In the genomic region with DNA sequence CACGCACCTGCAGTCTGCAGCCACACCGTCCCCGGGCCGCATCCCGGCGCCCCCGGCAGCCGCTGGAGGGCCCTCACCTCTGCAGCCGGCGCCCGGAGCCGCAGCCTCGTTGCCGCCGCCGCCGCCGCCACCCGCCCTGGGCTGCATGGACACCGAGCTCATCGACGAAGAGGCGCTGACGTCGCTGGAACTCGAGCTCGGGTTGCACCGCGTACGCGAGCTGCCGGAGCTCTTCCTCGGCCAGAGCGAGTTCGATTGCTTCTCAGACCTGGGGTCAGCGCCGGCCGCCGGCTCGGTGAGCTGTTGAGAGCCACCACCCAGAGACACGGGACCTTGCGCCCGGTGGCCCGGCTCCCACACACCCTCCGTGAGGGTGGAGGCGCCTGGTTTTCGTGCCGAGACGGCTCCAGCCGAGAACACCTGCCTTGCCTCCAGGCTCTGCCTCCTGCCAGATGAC, we compare ENCODE assay signal across 8 mouse cellular contexts. TPM values are rescaled to one million over a fixed set of nuclear protein-coding genes. Genes with fewer than 3 reads are reported as not detected.
DNase-seq lines count a peak whose midpoint lies in the region; ATAC-seq lines count a peak whose summit lies in the region.

No protein-coding gene starts in this region.

- H3K9me3 ChIP-seq in embryonic facial prominence, embryonic 13.5 days: no peaks in the 10 kb centered on the region
- no peaks in the 10 kb centered on the region for H3K9me3 ChIP-seq in heart, embryonic 10.5 days
- no peaks in the 10 kb centered on the region for H3K9me3 ChIP-seq in liver, embryonic 16.5 days (replicated peaks; ENCODE audit: control insufficient read depth, low read length)
- H3K9me3 ChIP-seq in neural tube, embryonic 11.5 days (ENCODE audit: control insufficient read depth, low read length): no peaks in the 10 kb centered on the region
- no peaks in the 10 kb centered on the region for H3K9me3 ChIP-seq in stomach, embryonic 15.5 days

- DNase-seq in urinary bladder, adult 18-20 months (ENCODE audit: low spot score in 2 of 2): peak; percentile 32 to 68
- DNase-seq in urinary bladder, postnatal 10 days (ENCODE audit: low spot score): no peak
- peak; percentile 88 for DNase-seq in heart, embryonic 10.5 days (ENCODE audit: low spot score)
- DNase-seq in kidney, adult 8-10 months: peak; percentile 34 to 45
- peak; percentile 67 for DNase-seq in neural tube, embryonic 11.5 days (ENCODE audit: low spot score)

- peaks cover 56% of the 10 kb centered on the region for H3K27me3 ChIP-seq in embryonic facial prominence, embryonic 13.5 days
- peaks cover 41% of the 10 kb centered on the region for H3K27me3 ChIP-seq in heart, embryonic 10.5 days (ENCODE audit: insufficient read depth, poor library complexity, severe bottlenecking)
- H3K27me3 ChIP-seq in liver, embryonic 16.5 days (ENCODE audit: control insufficient read depth, insufficient read depth, low read depth, low read length): no peaks in the 10 kb centered on the region
- peaks cover 21% of the 10 kb centered on the region for H3K27me3 ChIP-seq in neural tube, embryonic 11.5 days (ENCODE audit: control insufficient read depth, insufficient read depth, low read length)
- H3K27me3 ChIP-seq in stomach, embryonic 15.5 days (replicated peaks): peaks cover 6% of the 10 kb centered on the region; the same call in 1 of the 2 replicates

- H3K27ac ChIP-seq in embryonic facial prominence, embryonic 13.5 days: no peak overlapping the region
- H3K27ac ChIP-seq in heart, embryonic 10.5 days: peak overlapping the region; percentile 91
- H3K27ac ChIP-seq in liver, embryonic 16.5 days (ENCODE audit: low read length): peak overlapping the region; percentile 84
- no peak overlapping the region for H3K27ac ChIP-seq in neural tube, embryonic 11.5 days (ENCODE audit: low read depth, low read length)
- 0 out of 2 replicates have a peak overlapping the region, but pooled peaks have one; percentile 11 for H3K27ac ChIP-seq in stomach, embryonic 15.5 days

- H3K4me2 ChIP-seq in embryonic facial prominence, embryonic 13.5 days: peak overlapping the region; percentile 100
- peak overlapping the region; percentile 95 for H3K4me2 ChIP-seq in liver, embryonic 16.5 days (ENCODE audit: low read depth, low read length)
- peak overlapping the region; percentile 91 for H3K4me2 ChIP-seq in neural tube, embryonic 11.5 days (ENCODE audit: low read depth)
- H3K4me2 ChIP-seq in stomach, embryonic 15.5 days: peak overlapping the region; percentile 100

- H3K4me1 ChIP-seq in embryonic facial prominence, embryonic 13.5 days: peaks cover 15% of the 10 kb centered on the region
- peaks cover 43% of the 10 kb centered on the region for H3K4me1 ChIP-seq in heart, embryonic 10.5 days
- peaks cover 59% of the 10 kb centered on the region for H3K4me1 ChIP-seq in liver, embryonic 16.5 days (ENCODE audit: control insufficient read depth, low read depth, low read length)
- 0 out of 2 replicates have a peak, but pooled peaks cover 2% of the 10 kb centered on the region for H3K4me1 ChIP-seq in neural tube, embryonic 11.5 days (ENCODE audit: control insufficient read depth, insufficient read depth, low read length)
- peaks cover 9% of the 10 kb centered on the region for H3K4me1 ChIP-seq in stomach, embryonic 15.5 days

- ATAC-seq in embryonic facial prominence, embryonic 13.5 days (ENCODE audit: insufficient number of reproducible peaks, insufficient read depth, low FRiP score, low TSS enrichment, low read depth): peak; percentile 40
- peak; percentile 42 for ATAC-seq in liver, embryonic 16.5 days (ENCODE audit: low read depth)
- peak; percentile 57 for ATAC-seq in neural tube, embryonic 11.5 days (ENCODE audit: insufficient read depth, low FRiP score, low TSS enrichment)
- peak; percentile 29; the same call in 1 of the 2 replicates for ATAC-seq in stomach, embryonic 15.5 days (ENCODE audit: insufficient read depth, low FRiP score, low read depth)

- whole genome bisulfite sequencing in embryonic facial prominence, embryonic 13.5 days: under 1% methylated on average over 49 of the region's 50 CpGs
- under 1% methylated on average over 50 of the region's 50 CpGs for WGBS in heart, embryonic 10.5 days
- under 1% methylated on average over 47 of the region's 50 CpGs for WGBS in liver, embryonic 16.5 days (ENCODE audit: insufficient replicate concordance)
- under 1% methylated on average over 31 of the region's 50 CpGs for WGBS in neural tube, embryonic 11.5 days
- under 1% methylated on average over 50 of the region's 50 CpGs for WGBS in stomach, embryonic 15.5 days

- H3K9ac ChIP-seq in embryonic facial prominence, embryonic 13.5 days: peak overlapping the region; percentile 67
- peak overlapping the region; percentile 93 for H3K9ac ChIP-seq in liver, embryonic 16.5 days (ENCODE audit: low read depth, low read length)
- peak overlapping the region; percentile 46 for H3K9ac ChIP-seq in neural tube, embryonic 11.5 days (ENCODE audit: low read length)
- peak overlapping the region; percentile 44 for H3K9ac ChIP-seq in stomach, embryonic 15.5 days

- H3K36me3 ChIP-seq in embryonic facial prominence, embryonic 13.5 days: no peaks in the 10 kb centered on the region
- no peaks in the 10 kb centered on the region for H3K36me3 ChIP-seq in heart, embryonic 10.5 days
- no peaks in the 10 kb centered on the region for H3K36me3 ChIP-seq in liver, embryonic 16.5 days (ENCODE audit: control insufficient read depth, insufficient read depth)
- no peaks in the 10 kb centered on the region for H3K36me3 ChIP-seq in neural tube, embryonic 11.5 days (ENCODE audit: control insufficient read depth, insufficient read depth, low read length)
- H3K36me3 ChIP-seq in stomach, embryonic 15.5 days: no peaks in the 10 kb centered on the region

- peak overlapping the region; percentile 58 for H3K4me3 ChIP-seq in embryonic facial prominence, embryonic 13.5 days
- peak overlapping the region; percentile 78 for H3K4me3 ChIP-seq in heart, embryonic 10.5 days
- H3K4me3 ChIP-seq in liver, embryonic 16.5 days (ENCODE audit: low read depth, low read length): peak overlapping the region; percentile 94
- H3K4me3 ChIP-seq in neural tube, embryonic 11.5 days (ENCODE audit: low read depth, low read length): peak overlapping the region; percentile 51
- peak overlapping the region; percentile 57 for H3K4me3 ChIP-seq in stomach, embryonic 15.5 days (replicated peaks)

RNA-seq across cellular contexts. Expression of gene Cited4, which starts 0.7 kb away (rescaled TPM):
- 1.3 and 2.7 TPM in 2 replicates for polyA plus RNA-seq in embryonic facial prominence, embryonic 13.5 days (2015; fragmentation: Nextera tagmentation; extraction: Ambion mirVana)
- polyA plus RNA-seq in heart, embryonic 10.5 days (2016; fragmentation: Nextera tagmentation; extraction: Ambion mirVana): 47.3 and 47.5 TPM in 2 replicates
- polyA plus RNA-seq in liver, embryonic 16.5 days (2015; fragmentation: Nextera tagmentation; extraction: Ambion mirVana): 44.1 and 44.3 TPM in 2 replicates
- 6.4 and 7.3 TPM in 2 replicates for polyA plus RNA-seq in neural tube, embryonic 11.5 days (2014; fragmentation: Nextera tagmentation; extraction: Ambion mirVana)
- 8.4 and 13.2 TPM in 2 replicates for polyA plus RNA-seq in stomach, embryonic 15.5 days (2015; fragmentation: Nextera tagmentation; extraction: Ambion mirVana)

Comparison
In these comparisons a context has a peak if more than half of its experiments do, and no peak if none do; other contexts are left out.
1. H3K27ac ChIP-seq: peak in heart, embryonic 10.5 days (single experiment), liver, embryonic 16.5 days (single experiment) and stomach, embryonic 15.5 days (single experiment); none in embryonic facial prominence, embryonic 13.5 days (single experiment) and neural tube, embryonic 11.5 days (single experiment).
2. Peak in every context shown above with its lines, with median percentiles within 50 percentile points of each other: ATAC-seq, H3K4me2 ChIP-seq, H3K4me3 ChIP-seq and H3K9ac ChIP-seq.